Mouse (Mus musculus): ENCODE data around the gene Wdfy3. TPM values are rescaled to one million over a fixed set of nuclear protein-coding genes. Genes with fewer than 3 reads are reported as not detected.
"Not testable (repeated sequence)": the region's sequence is repeated elsewhere in the genome, so short reads cannot be mapped to it uniquely, and the experiment has no call there.

Wdfy3 gene
- total RNA-seq (2014; fragmentation: Nextera tagmentation) (19.4 and 24.2 TPM in 2 replicates), total RNA-seq (2017) (8.4 and 10.6 TPM in 2 replicates)

GRCm38 (mm10) chr5:102069767-102070413, at the start of gene Wdfy3:
Gene Wdfy3, minus strand, starts transcription at chr5:102069921.
- ATAC-seq (replicated peaks; ENCODE audit: low FRiP score, low TSS enrichment, poor library complexity, severe bottlenecking) = peak; percentile 93

- ATAC-seq (replicated peaks; ENCODE audit: low FRiP score, low TSS enrichment, poor library complexity, severe bottlenecking) = no peak
Measured at GRCm38 (mm10) chr5:102113009-102113408, 43.3 kb upstream of the Wdfy3 start.

GRCm38 (mm10) chr5:102112034-102112433, 42.3 kb upstream of the Wdfy3 start:
- ATAC-seq (replicated peaks; ENCODE audit: low FRiP score, low TSS enrichment, poor library complexity, severe bottlenecking) = no peak

- ATAC-seq (replicated peaks; ENCODE audit: low FRiP score, low TSS enrichment, poor library complexity, severe bottlenecking) = no peak
Measured at GRCm38 (mm10) chr5:102110031-102110430, 40.3 kb upstream of the Wdfy3 start.

- ATAC-seq (replicated peaks; ENCODE audit: low FRiP score, low TSS enrichment, poor library complexity, severe bottlenecking) = no peak
Measured at GRCm38 (mm10) chr5:102105919-102106318, 36.2 kb upstream of the Wdfy3 start.

- ATAC-seq (replicated peaks; ENCODE audit: low FRiP score, low TSS enrichment, poor library complexity, severe bottlenecking) = not testable (repeated sequence)
Measured at GRCm38 (mm10) chr5:102101815-102102214, 32.1 kb upstream of the Wdfy3 start.

- ATAC-seq (replicated peaks; ENCODE audit: low FRiP score, low TSS enrichment, poor library complexity, severe bottlenecking) = no peak
Measured at GRCm38 (mm10) chr5:102100246-102101241, 30.8 kb upstream of the Wdfy3 start.

- ATAC-seq (replicated peaks; ENCODE audit: low FRiP score, low TSS enrichment, poor library complexity, severe bottlenecking) = no peak
Measured at GRCm38 (mm10) chr5:102095576-102095975, 25.9 kb upstream of the Wdfy3 start.

DNA sequence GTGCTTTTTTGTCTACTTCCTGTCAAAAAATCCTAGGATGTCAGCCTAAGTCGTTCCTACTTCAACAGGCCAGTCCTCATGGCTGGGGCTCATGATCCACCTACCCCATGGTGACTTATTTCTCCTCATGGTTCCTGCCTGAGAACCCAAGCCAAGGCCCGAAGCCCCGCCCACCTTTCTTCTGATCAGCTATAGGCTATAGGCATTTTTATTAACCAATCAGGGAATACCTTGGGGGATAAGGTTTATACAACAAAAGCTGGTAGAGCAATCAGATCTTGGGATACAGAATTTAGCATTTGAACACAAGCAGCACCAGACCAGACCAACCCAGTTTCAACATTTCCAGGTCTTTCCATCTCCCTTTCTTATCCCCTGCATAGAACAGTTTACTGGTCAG, 21.0 kb upstream of the Wdfy3 start:
- no peak for ATAC-seq (replicated peaks; ENCODE audit: low FRiP score, low TSS enrichment, poor library complexity, severe bottlenecking)

DNA sequence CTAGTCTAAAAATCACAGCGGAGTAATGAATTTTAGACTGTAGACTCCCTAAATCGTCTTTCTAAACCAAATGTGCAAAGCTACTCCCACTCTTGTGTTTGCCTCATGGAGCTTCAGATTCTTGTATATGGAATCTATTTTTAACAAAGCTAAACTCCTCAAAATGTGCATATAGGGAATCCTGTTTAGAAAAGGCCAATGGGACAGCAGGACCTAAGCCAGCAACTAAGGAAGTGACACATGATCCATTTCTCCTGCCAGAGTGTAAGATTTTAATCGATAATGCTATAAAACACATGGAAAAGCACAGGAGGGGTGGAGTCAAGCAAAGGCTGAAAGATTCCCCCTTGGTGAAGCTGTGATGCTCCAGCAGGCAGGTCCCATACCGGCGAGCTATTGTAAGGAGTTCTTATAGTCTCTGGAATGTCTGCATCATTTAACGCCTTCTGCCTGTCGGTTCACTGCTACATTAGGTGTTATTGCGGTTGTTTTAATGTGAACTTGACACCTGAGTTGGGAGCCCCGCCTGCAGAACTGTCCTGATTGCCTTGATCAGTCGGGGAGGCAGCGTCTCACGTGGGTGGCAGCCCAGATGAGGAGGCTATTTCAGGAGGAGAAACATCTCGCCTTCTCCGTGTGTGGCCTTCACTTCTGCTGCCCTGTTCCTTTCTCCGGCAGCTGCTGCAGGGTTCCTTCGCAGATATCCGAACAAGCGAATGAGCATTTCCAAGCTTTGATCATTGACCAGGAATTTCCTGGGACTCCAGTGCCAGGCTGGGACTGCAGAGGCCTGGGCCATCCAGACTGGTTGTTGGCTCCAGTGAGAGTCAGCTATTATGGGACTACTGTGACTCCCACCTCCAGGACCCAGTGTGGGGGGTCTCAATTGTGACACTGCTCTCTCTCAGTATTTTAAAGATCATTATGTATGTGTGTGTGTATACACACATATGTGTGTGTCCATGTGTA, 15.3 kb upstream of the Wdfy3 start:
- no peak for ATAC-seq (replicated peaks; ENCODE audit: low FRiP score, low TSS enrichment, poor library complexity, severe bottlenecking)

DNA sequence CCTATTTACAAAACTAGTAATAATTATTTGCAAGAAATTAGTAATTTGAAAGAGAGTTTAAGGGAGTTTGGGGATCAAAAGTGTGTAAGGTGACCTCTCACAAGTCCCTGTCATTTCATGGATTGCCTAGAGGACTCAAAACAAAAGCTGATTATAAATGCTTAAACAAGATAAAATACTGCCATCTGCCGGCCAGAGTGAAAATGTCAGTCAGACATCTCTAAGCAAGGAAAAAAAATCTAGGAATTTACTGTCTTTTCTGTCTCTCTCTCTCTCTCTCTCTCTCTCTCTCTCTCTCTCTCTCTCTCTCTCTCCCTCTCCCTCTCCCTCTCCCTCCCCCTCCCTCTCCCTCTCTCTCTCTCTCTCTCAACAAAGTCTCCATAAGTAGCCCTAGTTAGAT, 4.4 kb upstream of the Wdfy3 start:
- ATAC-seq (replicated peaks; ENCODE audit: low FRiP score, low TSS enrichment, poor library complexity, severe bottlenecking) = no peak

- no peak for ATAC-seq (replicated peaks; ENCODE audit: low FRiP score, low TSS enrichment, poor library complexity, severe bottlenecking)
Measured at GRCm38 (mm10) chr5:102072057-102072456, 2.3 kb upstream of the Wdfy3 start.

DNA sequence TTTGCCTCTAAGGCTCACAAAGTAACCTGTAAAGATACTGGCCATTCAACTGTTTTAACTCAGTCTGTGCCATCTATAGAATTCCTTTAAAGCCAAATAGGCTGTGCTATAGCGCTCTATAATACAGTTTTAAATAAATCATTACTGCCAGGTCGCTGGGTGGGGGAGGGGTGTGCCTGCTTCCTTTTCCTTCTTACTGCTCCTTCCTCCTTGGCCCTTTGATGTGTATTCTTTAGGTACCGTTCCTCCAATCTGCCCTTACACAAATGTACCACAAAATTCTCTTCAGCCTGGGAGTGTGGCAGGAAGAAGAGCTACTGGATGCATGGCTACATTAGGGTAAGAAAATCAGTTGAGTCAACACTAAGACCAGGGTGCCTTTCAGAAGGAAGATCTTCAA, 1.5 kb upstream of the Wdfy3 start:
- ATAC-seq (replicated peaks; ENCODE audit: low FRiP score, low TSS enrichment, poor library complexity, severe bottlenecking) = no peak

DNA sequence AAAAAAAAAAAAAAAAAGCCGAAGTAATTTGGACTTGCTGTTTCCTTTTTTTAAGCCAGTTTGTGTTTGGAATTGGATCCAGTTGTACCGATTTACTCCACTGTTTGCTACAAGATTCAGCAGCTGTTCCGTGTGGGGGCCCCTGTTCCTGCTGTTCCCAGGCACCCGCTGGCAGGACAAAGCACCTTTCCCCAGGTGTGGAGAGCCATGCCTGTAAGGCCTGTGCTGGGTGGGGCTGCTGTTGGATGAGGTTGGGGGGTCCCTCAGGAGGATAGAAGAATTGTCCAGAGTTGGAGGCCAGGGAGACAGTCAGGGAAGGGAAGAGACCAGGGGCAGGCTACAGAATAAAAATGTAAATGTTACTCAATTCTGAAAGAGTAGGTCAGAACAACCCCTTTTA, 1.1 kb upstream of the Wdfy3 start:
- no peak for ATAC-seq (replicated peaks; ENCODE audit: low FRiP score, low TSS enrichment, poor library complexity, severe bottlenecking)

GRCm38 (mm10) chr5:102070414-102070768, 670 bp upstream of the Wdfy3 start:
- no peak for ATAC-seq (replicated peaks; ENCODE audit: low FRiP score, low TSS enrichment, poor library complexity, severe bottlenecking)

GRCm38 (mm10) chr5:102069051-102069766, 512 bp downstream of the Wdfy3 start:
- ATAC-seq (replicated peaks; ENCODE audit: low FRiP score, low TSS enrichment, poor library complexity, severe bottlenecking) = 0 out of 2 replicates have a peak, but pooled peaks have one; percentile 4

GRCm38 (mm10) chr5:102066458-102066857, 3.3 kb downstream of the Wdfy3 start:
- ATAC-seq (replicated peaks; ENCODE audit: low FRiP score, low TSS enrichment, poor library complexity, severe bottlenecking) = no peak

DNA sequence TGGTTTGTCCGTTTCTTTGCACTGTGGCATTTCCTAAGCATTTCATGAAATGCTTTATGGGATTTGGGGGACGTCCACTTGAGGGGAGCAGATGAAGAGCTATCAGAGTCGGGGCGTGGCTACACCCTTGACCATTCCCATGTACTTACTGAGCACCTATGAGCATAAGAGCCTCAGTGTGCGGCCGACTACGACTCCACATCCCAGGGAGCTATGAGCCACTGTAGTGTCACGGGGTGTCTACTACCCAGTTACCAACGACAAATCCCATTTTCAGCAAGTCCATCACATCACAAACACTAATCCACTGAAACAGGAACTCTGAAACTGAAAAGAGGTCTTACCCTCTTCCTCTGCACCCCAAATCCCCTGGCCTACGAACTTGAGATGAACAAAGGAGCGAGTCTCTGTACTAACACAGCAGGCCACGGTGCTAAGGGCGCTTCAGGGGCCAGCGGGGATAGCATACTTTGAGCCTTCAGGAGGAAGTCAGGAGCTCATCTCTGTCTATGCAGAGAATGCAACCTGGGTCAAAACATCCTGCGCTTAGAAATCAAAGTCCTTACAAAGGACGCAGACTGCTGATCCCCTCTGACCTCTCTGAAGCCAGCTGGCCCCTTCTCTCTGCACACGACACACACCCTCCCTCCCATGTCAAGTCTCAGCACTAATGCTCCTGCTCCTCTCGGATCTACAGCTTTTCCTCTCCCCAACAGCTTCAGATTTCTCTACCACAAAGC, 6.5 kb downstream of the Wdfy3 start:
- ATAC-seq (replicated peaks; ENCODE audit: low FRiP score, low TSS enrichment, poor library complexity, severe bottlenecking) = no peak

Measured in megakaryocyte-erythroid progenitor cell, adult 5-6 weeks (primary cell).